11 mouse cellular contexts compared by ENCODE assay signal in the genomic region with DNA sequence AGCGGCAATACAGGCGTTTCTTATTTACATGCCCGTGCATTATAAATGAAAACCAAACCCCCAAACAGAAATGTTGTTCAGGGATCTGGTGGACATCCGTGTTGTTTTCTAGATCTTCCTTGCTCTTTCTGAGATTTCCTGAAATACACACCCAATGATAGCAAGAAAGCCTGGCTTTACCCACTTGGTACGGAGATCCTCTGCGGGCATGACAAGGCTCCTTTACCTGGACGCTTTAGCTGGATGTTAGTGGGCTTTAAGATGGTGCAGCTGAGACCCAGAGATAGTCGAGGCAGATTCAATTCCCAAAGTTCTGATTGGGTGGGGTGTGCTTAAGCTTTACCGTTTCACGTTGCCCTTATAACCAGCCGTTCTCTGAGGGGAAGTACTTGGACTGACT. TPM values are rescaled to one million over a fixed set of nuclear protein-coding genes. Genes with fewer than 3 reads are reported as not detected.
DNase-seq lines count a peak whose midpoint lies in the region; ATAC-seq and TF ChIP-seq lines count a peak whose summit lies in the region.
"Had no signal": no experiment of that assay in that cellular context is flagged by ENCODE, and none has a peak within 500 bp of the region (broad histone marks: within the 10 kb centered on the region; RNA-seq: fewer than 3 reads in every experiment).

No protein-coding gene starts in this region.

- no peaks in the 10 kb centered on the region for H3K9me3 ChIP-seq in heart, embryonic 14.5 days (ENCODE audit: control insufficient read depth, low read length)
- H3K9me3 ChIP-seq in lung, postnatal 0 days (ENCODE audit: low read length) = no peaks in the 10 kb centered on the region
- H3K9me3 ChIP-seq in limb, embryonic 12.5 days = no peaks in the 10 kb centered on the region
- no peaks in the 10 kb centered on the region for H3K9me3 ChIP-seq in stomach, embryonic 16.5 days (replicated peaks; ENCODE audit: control insufficient read depth, low read length)
- H3K9me3 ChIP-seq in hindbrain, embryonic 12.5 days (replicated peaks) = no peaks in the 10 kb centered on the region

- DNase-seq in heart, postnatal 4 days = no peak
- DNase-seq in lung, postnatal 0 days (ENCODE audit: low spot score) = no peak
- no peak for DNase-seq in lung, postnatal 36 days
- DNase-seq in frontal cortex, postnatal 14 days (ENCODE audit: low spot score in 2 of 2) = no peak
- DNase-seq: cerebellum, postnatal 14 days; lung, postnatal 14 days had no signal

- H3K4me3 ChIP-seq in heart, embryonic 14.5 days (ENCODE audit: control insufficient read depth in 1 of 2, insufficient read depth in 1 of 2, low read depth in 1 of 2, low read length in 2 of 2) = peak overlapping the region; percentile 32 to 39
- H3K4me3 ChIP-seq in lung, postnatal 0 days (ENCODE audit: low read depth, low read length) = peak overlapping the region; percentile 38
- 0 out of 2 replicates have a peak overlapping the region, but pooled peaks have one; percentile 3 for H3K4me3 ChIP-seq in limb, embryonic 12.5 days (replicated peaks)
- peak overlapping the region; percentile 20 for H3K4me3 ChIP-seq in stomach, embryonic 16.5 days (replicated peaks; ENCODE audit: low read length)
- no peak overlapping the region for H3K4me3 ChIP-seq in hindbrain, embryonic 12.5 days

- no peak for TF ChIP-seq EP300 in lung, postnatal 0 days (IDR thresholded peaks at IDR 0.05)

- H3K27me3 ChIP-seq in heart, embryonic 14.5 days (ENCODE audit: control insufficient read depth, insufficient read depth, low read length) = peaks cover 13% of the 10 kb centered on the region; the same call in 1 of the 2 replicates
- no peaks in the 10 kb centered on the region for H3K27me3 ChIP-seq in lung, postnatal 0 days (replicated peaks; ENCODE audit: insufficient read depth, low read length)
- H3K27me3 ChIP-seq in limb, embryonic 12.5 days = no peaks in the 10 kb centered on the region
- H3K27me3 ChIP-seq in stomach, embryonic 16.5 days (ENCODE audit: control insufficient read depth, insufficient read depth, low read length) = no peaks in the 10 kb centered on the region
- H3K27me3 ChIP-seq in hindbrain, embryonic 12.5 days = no peaks in the 10 kb centered on the region
- H3K27me3 ChIP-seq: CH12.LX had no signal

- no peak for ATAC-seq in heart, embryonic 14.5 days (ENCODE audit: insufficient number of reproducible peaks, insufficient read depth, low FRiP score, low read depth)
- ATAC-seq in lung, postnatal 0 days = no peak
- ATAC-seq in limb, embryonic 12.5 days (ENCODE audit: insufficient number of reproducible peaks, insufficient read depth, low FRiP score, low TSS enrichment, low read depth) = no peak
- ATAC-seq in stomach, embryonic 16.5 days (ENCODE audit: insufficient read depth, low FRiP score) = no peak
- ATAC-seq in hindbrain, embryonic 12.5 days (ENCODE audit: low FRiP score) = no peak

- H3K4me1 ChIP-seq in heart, embryonic 14.5 days (ENCODE audit: control insufficient read depth in 2 of 2, insufficient read depth in 2 of 2, low read length in 2 of 2) = peaks cover 18 to 49% of the 10 kb centered on the region in 2 experiments
- H3K4me1 ChIP-seq in lung, postnatal 0 days (ENCODE audit: insufficient read depth, low read depth, low read length) = peaks cover 7% of the 10 kb centered on the region; the same call in 1 of the 2 replicates
- H3K4me1 ChIP-seq in limb, embryonic 12.5 days (replicated peaks) = peaks cover 20% of the 10 kb centered on the region
- H3K4me1 ChIP-seq in stomach, embryonic 16.5 days (ENCODE audit: control insufficient read depth, insufficient read depth, low read length) = no peaks in the 10 kb centered on the region
- H3K4me1 ChIP-seq in hindbrain, embryonic 12.5 days = peaks cover 3% of the 10 kb centered on the region; the same call in 1 of the 2 replicates

- H3K27ac ChIP-seq in heart, embryonic 14.5 days (replicated peaks in 1 of 2; ENCODE audit: control insufficient read depth in 1 of 2, insufficient read depth in 1 of 2, low read depth in 2 of 2, low read length in 2 of 2) = peak overlapping the region; percentile 24 to 53; a peak in 2 of 4 replicates
- peak overlapping the region; percentile 81 for H3K27ac ChIP-seq in lung, postnatal 0 days (ENCODE audit: low read length)
- H3K27ac ChIP-seq in limb, embryonic 12.5 days = no peak overlapping the region
- no peak overlapping the region for H3K27ac ChIP-seq in stomach, embryonic 16.5 days (ENCODE audit: low read length)
- H3K27ac ChIP-seq in hindbrain, embryonic 12.5 days = no peak overlapping the region

- TF ChIP-seq CTCF in lung, postnatal 0 days (IDR thresholded peaks at IDR 0.05) = no peak

- peak overlapping the region; percentile 56 for H3K4me2 ChIP-seq in heart, embryonic 14.5 days (ENCODE audit: low read length)
- H3K4me2 ChIP-seq in lung, postnatal 0 days (replicated peaks; ENCODE audit: low read depth, low read length) = peak overlapping the region; percentile 52
- H3K4me2 ChIP-seq in limb, embryonic 12.5 days = no peak overlapping the region
- H3K4me2 ChIP-seq in stomach, embryonic 16.5 days (ENCODE audit: low read depth, low read length) = no peak overlapping the region
- H3K4me2 ChIP-seq in hindbrain, embryonic 12.5 days (replicated peaks) = no peak overlapping the region

- whole genome bisulfite sequencing in heart, embryonic 14.5 days = 67% methylated on average over 11 of the region's 11 CpGs
- 44% methylated on average over 11 of the region's 11 CpGs for WGBS in lung, postnatal 0 days
- 88% methylated on average over 11 of the region's 11 CpGs for WGBS in limb, embryonic 12.5 days
- 71% methylated on average over 11 of the region's 11 CpGs for WGBS in stomach, embryonic 16.5 days
- 78% methylated on average over 11 of the region's 11 CpGs for WGBS in hindbrain, embryonic 12.5 days

- no peaks in the 10 kb centered on the region for H3K36me3 ChIP-seq in heart, embryonic 14.5 days (ENCODE audit: control insufficient read depth, insufficient read depth, low read length)
- no peaks in the 10 kb centered on the region for H3K36me3 ChIP-seq in lung, postnatal 0 days (ENCODE audit: insufficient read depth, low read length)
- no peaks in the 10 kb centered on the region for H3K36me3 ChIP-seq in limb, embryonic 12.5 days
- no peaks in the 10 kb centered on the region for H3K36me3 ChIP-seq in stomach, embryonic 16.5 days (ENCODE audit: control insufficient read depth, insufficient read depth, low read length)
- H3K36me3 ChIP-seq in hindbrain, embryonic 12.5 days = no peaks in the 10 kb centered on the region

- peak overlapping the region; percentile 54 for H3K9ac ChIP-seq in heart, embryonic 14.5 days (ENCODE audit: low read length)
- H3K9ac ChIP-seq in lung, postnatal 0 days (replicated peaks; ENCODE audit: low read depth) = peak overlapping the region; percentile 32; the same call in 1 of the 2 replicates
- no peak overlapping the region for H3K9ac ChIP-seq in limb, embryonic 12.5 days (replicated peaks)
- H3K9ac ChIP-seq in stomach, embryonic 16.5 days (ENCODE audit: low read length) = 0 out of 2 replicates have a peak overlapping the region, but pooled peaks have one; percentile 4
- H3K9ac ChIP-seq in hindbrain, embryonic 12.5 days = no peak overlapping the region

RNA-seq across cellular contexts. Expression of gene Adgrf5, which starts 0.8 kb away (rescaled TPM):
- 20.9 and 26.0 TPM in 2 replicates for polyA plus RNA-seq in heart, embryonic 14.5 days (2014; fragmentation: Nextera tagmentation; extraction: Ambion mirVana)
- total RNA-seq in heart, postnatal 4 days (2021) = 100 to 1,000 TPM; 131 to 141 TPM
- 51.1 and 68.6 TPM in 2 replicates for polyA plus RNA-seq in lung, postnatal 0 days (2015; fragmentation: Nextera tagmentation; extraction: Ambion mirVana)
- polyA plus RNA-seq in limb, embryonic 12.5 days (2016; fragmentation: Nextera tagmentation; extraction: Ambion mirVana) = 10.2 and 12.2 TPM in 2 replicates
- 16.0 and 16.3 TPM in 2 replicates for polyA plus RNA-seq in stomach, embryonic 16.5 days (2015; fragmentation: Nextera tagmentation; extraction: Ambion mirVana)
- polyA plus RNA-seq in hindbrain, embryonic 12.5 days (2016; fragmentation: Nextera tagmentation; extraction: Ambion mirVana) = 11.4 and 13.2 TPM in 2 replicates
- total RNA-seq: CH12.LX had no signal

Comparison
In these comparisons a context has a peak if more than half of its experiments do, and no peak if none do; other contexts are left out.
1. H3K27ac ChIP-seq: peak in heart, embryonic 14.5 days (2 of 2) and lung, postnatal 0 days (single experiment); none in limb, embryonic 12.5 days (single experiment), stomach, embryonic 16.5 days (single experiment) and hindbrain, embryonic 12.5 days (single experiment).
2. H3K4me2 ChIP-seq: peak in heart, embryonic 14.5 days (single experiment) and lung, postnatal 0 days (single experiment); none in limb, embryonic 12.5 days (single experiment), stomach, embryonic 16.5 days (single experiment) and hindbrain, embryonic 12.5 days (single experiment).
3. H3K9ac ChIP-seq: peak in heart, embryonic 14.5 days (single experiment), lung, postnatal 0 days (single experiment) and stomach, embryonic 16.5 days (single experiment); none in limb, embryonic 12.5 days (single experiment) and hindbrain, embryonic 12.5 days (single experiment).